Mouse (Mus musculus): ENCODE data around the gene Gltp. TPM values are rescaled to one million over a fixed set of nuclear protein-coding genes. Genes with fewer than 3 reads are reported as not detected.

The Gltp gene
- 95.4 and 106 TPM in 2 replicates for polyA plus RNA-seq (2015; fragmentation: Nextera tagmentation; extraction: Ambion mirVana)

DNA sequence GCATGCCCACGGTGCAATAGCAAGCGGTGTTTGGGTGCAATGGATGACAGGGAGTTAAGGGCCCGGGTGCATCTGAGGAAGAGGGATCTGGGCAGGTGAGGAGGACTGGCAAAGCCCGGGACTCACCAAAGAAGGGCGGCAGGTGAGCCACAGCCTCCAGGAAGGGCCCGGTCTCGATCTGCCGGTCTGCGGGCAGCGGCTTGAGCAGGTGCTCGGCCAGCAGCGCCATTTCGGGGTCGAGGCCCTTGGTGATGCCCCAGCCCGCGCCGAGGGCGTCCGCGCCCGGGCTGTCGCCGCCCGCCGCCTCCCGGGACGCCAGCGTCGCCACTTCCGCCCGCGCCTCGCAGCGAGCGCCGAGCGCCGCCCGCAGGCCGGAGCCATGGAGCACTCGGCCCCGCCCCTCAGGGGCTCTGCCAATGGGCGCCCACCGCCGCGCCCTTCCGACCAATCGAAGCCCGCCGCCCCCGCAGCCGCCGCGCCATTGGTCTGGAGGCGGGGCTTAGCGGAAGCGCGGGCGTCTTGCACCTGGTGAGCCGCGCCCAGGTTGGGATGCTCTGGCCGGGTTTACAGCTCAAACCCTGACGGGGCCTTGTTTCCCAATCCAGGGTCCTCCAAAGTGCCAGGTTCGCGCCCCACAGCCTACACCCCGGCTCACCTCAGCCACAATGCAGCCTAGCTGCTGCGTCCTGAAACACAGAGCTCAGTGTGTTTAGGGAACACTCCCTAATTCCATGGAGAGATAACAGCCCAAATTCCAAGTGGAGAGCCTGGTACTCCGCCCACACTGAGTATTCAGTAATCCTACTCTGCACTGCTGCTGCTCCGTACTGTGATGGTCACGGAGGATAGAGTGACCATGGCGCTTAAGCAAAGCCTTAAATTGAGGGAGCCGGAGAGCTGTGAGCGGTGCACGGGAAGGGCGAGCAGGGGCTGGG, at the start of gene Gltp:
Gltp (minus strand) TSS at position 352 of the 935 bp plus-strand sequence.
- Histone ChIP-seq H3K4me1 (peaks cover 33% of the 10 kb centered on the region), H3K9me3 (no peaks in the 10 kb centered on the region), H3K9ac (peak within 1 kb of the TSS; percentile 83), H3K27ac (peak within 1 kb of the TSS; percentile 67), H3K27me3 (no peaks in the 10 kb centered on the region; the same call in 1 of the 2 replicates), H3K4me2 (peak within 1 kb of the TSS; percentile 86), H3K4me3 (peak within 1 kb of the TSS; percentile 75), H3K36me3 (no peaks in the 10 kb centered on the region)
- WGBS: 3% methylated on average over 71 of the region's 75 CpGs
- ATAC-seq (ENCODE audit: borderline replicate concordance, extremely low read depth, low FRiP score, low TSS enrichment): peak; percentile 95

DNA sequence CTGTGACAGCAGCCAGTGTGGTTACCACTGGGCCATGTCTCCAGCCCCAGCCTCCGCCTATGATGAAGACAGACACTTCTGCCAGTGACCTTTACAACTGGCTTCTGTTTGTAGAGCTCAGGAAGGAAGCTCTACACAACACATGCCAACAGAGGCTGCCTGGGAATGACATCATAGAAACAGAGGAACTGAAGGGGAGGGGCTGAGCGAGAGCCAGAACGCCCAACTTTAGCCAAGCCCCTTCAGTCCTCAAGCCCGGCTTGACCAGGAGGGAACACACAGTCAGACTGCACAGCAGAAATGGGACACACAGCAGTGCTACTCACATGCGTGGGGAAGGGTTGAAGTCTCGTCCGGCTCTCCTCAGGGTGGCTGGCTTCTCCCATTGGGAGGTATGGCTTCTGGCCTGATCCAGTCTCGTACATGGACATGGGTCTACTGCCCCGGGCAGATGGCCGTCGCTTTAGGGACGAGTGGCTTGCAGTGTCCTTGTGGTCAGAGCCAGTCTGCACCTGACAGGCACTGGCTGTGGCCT, 48.0 kb upstream of the Gltp start:
- Histone ChIP-seq H3K4me2 (no peak overlapping the region), H3K9ac (no peak overlapping the region), H3K27me3 (no peaks in the 10 kb centered on the region), H3K27ac (0 out of 2 replicates have a peak overlapping the region, but pooled peaks have one; percentile 2), H3K36me3 (peaks cover 86% of the 10 kb centered on the region), H3K9me3 (no peaks in the 10 kb centered on the region), H3K4me1 (peaks cover 5% of the 10 kb centered on the region; the same call in 1 of the 2 replicates), H3K4me3 (no peak overlapping the region)
- ATAC-seq (ENCODE audit: borderline replicate concordance, extremely low read depth, low FRiP score, low TSS enrichment): peak; percentile 77
- 75% methylated on average over 12 of the region's 12 CpGs for WGBS

DNA sequence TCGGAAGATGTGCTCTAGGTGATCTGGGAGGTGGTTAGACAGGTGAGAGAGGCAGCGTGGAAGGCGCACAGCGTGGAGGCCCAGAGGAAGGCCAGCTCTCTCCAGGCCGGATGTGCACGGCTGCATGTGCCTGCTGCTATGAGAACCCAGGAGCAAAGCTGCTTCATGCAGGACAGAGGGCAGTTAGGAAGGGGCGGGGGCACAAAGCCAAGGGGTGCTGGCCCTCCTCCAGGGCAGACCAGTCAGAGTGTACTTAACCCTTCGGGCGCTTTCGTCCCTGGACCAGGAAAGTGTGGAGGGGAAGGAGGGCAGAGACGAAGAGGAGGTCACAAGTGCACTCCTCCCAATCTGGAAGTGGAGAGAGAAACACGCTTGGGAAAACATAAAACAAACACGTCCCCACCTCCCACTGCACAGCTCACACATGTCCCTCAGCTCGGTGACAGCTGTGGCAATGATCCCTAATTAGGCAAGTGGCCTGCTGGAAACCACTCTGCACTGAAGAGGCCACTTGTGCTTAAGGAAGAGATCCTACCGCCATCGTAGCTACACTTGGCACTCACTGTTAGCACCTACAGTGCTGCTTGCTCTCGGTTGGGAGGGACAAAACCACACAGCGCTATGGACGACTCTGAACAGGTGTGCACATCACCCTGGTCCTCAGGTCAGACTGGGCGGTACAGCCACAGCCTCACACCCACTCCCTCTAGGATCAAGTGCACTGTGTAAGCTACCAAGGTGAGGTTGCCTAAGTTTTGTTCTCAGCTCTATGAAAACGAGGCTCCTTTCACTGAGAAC, 46.5 kb upstream of the Gltp start:
- H3K4me3 ChIP-seq: no peak overlapping the region
- ATAC-seq (ENCODE audit: borderline replicate concordance, extremely low read depth, low FRiP score, low TSS enrichment): no peak

DNA sequence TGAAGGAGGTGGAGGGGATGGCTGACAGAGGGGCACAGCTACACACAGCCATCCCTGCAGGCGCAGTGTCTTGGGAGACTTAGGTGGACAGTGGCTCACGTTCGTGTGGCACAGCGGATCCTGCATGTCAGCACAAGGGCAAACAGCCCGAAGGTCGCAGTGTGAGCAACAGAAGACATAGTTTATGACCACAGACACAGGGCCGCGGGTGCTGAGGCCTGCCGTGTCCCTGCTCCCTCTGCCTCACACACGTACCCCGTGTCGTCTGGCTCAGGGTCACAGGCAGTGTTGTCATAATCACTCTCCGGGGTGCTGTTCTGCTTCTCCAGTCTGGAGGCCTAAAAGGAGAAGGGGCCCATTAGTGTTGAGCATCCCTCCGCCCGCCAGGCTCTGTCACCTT, 42.8 kb upstream of the Gltp start:
- peaks cover 5% of the 10 kb centered on the region; the same call in 1 of the 2 replicates for H3K4me1 ChIP-seq
- no peaks in the 10 kb centered on the region for H3K27me3 ChIP-seq
- WGBS: 87% methylated on average over 15 of the region's 15 CpGs
- ATAC-seq (ENCODE audit: borderline replicate concordance, extremely low read depth, low FRiP score, low TSS enrichment): no peak; the same call in 1 of the 2 replicates
- no peak overlapping the region for H3K9ac ChIP-seq
- H3K27ac ChIP-seq: no peak overlapping the region
- H3K4me2 ChIP-seq: no peak overlapping the region
- no peaks in the 10 kb centered on the region for H3K9me3 ChIP-seq
- no peak overlapping the region for H3K4me3 ChIP-seq
- peaks cover 90% of the 10 kb centered on the region for H3K36me3 ChIP-seq

More for the DNA sequence above, 46.5 kb upstream of the Gltp start:
- no peaks in the 10 kb centered on the region for H3K27me3 ChIP-seq
- no peak overlapping the region for H3K4me2 ChIP-seq
- H3K9me3 ChIP-seq: no peaks in the 10 kb centered on the region
- H3K4me1 ChIP-seq: peaks cover 5% of the 10 kb centered on the region; the same call in 1 of the 2 replicates
- no peak overlapping the region for H3K9ac ChIP-seq
- no peak overlapping the region for H3K27ac ChIP-seq
- H3K36me3 ChIP-seq: peaks cover 86% of the 10 kb centered on the region
- 67% methylated on average over 21 of the region's 21 CpGs for WGBS

DNA sequence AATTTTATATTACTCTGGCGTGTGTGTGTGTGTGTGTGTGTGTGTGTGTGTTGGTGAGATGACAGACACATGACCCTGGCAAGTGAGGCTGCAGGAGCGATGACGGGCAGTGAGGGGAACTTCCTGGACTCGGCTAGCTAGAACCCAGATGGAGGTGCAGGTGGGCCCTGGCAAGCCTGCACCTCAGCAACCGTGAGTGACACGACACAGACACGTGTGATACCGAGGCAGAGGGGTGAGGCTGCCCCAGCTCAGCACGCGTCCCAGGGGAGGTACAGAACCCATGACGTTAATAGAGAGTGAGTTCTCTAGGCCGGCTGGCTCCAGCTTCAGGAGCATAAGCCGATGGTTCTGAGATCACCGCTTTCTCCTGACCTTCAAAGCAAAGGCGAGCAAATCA, 41.2 kb upstream of the Gltp start:
- Histone ChIP-seq H3K4me3 (no peak overlapping the region), H3K27me3 (no peaks in the 10 kb centered on the region), H3K27ac (no peak overlapping the region), H3K9me3 (no peaks in the 10 kb centered on the region), H3K4me2 (no peak overlapping the region), H3K36me3 (peaks cover 90% of the 10 kb centered on the region), H3K4me1 (no peaks in the 10 kb centered on the region), H3K9ac (no peak overlapping the region)
- ATAC-seq (ENCODE audit: borderline replicate concordance, extremely low read depth, low FRiP score, low TSS enrichment): no peak
- 83% methylated on average over 15 of the region's 15 CpGs for WGBS

DNA sequence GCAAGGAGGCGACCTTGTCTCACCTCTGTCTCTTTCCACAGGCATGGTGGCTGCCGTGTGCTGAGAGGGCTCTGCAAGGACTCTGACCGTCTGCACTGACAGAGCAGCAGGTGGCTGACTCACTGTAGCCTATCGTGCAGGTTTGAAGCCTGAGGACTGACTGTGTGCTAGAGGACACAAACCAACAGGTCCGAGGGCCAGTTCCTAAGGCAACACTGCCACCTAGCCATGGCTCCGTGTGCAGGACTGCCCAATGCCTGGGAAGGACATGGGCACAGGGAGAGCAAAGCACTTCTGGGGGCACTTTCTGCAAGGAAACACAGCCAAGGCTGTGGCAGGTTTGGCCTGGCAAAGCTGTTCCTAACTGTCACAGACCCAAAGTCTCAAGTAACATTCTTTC, 40.7 kb upstream of the Gltp start:
- H3K36me3 ChIP-seq: peaks cover 86% of the 10 kb centered on the region
- no peak overlapping the region for H3K4me2 ChIP-seq
- H3K27ac ChIP-seq: no peak overlapping the region
- no peak overlapping the region for H3K4me3 ChIP-seq
- H3K9ac ChIP-seq: no peak overlapping the region
- no peak for ATAC-seq (ENCODE audit: borderline replicate concordance, extremely low read depth, low FRiP score, low TSS enrichment)
- no peaks in the 10 kb centered on the region for H3K4me1 ChIP-seq
- no peaks in the 10 kb centered on the region for H3K27me3 ChIP-seq
- 69% methylated on average over 6 of the region's 6 CpGs for WGBS
- no peaks in the 10 kb centered on the region for H3K9me3 ChIP-seq

DNA sequence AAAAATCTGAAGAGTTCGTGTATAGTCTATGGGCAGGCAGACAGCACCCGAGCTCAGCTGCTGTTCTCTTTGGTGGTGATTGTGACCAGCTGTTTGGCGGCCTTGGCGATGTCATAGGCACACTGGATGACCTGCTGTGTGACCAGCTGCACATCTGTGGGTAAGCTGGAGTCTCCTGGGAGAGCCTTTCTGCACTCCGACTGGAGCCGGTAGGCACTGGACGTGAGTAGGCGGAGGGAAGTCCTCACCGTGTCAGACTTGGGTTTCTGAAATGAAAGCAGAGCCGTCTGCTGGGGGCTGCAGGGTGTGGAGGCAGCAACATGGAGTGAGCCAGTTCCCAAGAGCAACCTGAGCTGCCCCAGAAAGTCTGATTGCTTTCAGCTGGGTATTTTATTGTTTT, 39.3 kb upstream of the Gltp start:
- Histone ChIP-seq H3K27me3 (no peaks in the 10 kb centered on the region), H3K9me3 (no peaks in the 10 kb centered on the region), H3K4me1 (no peaks in the 10 kb centered on the region), H3K9ac (no peak overlapping the region), H3K4me3 (no peak overlapping the region), H3K36me3 (peaks cover 76% of the 10 kb centered on the region), H3K27ac (no peak overlapping the region), H3K4me2 (no peak overlapping the region)
- 67% methylated on average over 10 of the region's 10 CpGs for WGBS
- ATAC-seq (ENCODE audit: borderline replicate concordance, extremely low read depth, low FRiP score, low TSS enrichment): no peak

DNA sequence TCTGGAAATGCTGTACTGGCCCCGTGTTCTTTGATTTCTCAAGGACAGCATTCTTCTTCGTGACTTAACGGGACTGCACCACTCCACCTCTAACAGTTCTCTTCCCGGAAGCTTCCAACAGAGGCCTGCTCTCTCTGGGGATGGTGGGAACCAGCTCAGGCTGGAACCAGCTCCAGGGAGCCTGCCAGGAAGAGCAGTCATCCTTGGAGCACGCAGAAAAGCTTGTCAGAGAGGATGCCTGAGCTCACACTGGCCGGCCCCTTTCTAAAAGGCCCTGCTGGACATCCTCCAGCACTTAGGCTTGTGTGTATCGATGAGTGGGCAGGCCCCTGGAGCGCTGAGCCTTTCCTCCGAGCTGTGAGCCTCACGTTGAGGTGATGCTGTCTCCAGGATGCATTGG, 37.4 kb upstream of the Gltp start:
- ATAC-seq (ENCODE audit: borderline replicate concordance, extremely low read depth, low FRiP score, low TSS enrichment): no peak
- no peaks in the 10 kb centered on the region for H3K4me1 ChIP-seq

DNA sequence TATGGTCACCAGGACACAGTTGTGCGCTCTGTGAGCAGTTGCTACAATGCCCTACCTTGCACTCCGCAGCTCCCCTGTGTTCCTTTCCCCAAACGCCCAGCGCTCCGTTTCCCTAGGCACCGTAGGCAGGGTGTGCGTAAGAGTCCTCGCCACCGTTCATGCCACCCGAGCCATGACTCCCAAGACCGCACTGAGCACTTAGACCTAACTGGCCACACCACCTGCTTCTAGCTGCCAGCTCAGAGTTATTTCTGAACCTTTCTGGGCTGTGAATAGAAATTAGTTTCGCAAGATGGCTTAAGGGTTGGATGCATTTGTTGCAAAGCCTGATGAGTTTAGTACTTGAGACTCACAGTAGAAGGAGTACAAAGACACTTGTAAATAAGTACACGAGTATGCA, 32.1 kb upstream of the Gltp start:
- Histone ChIP-seq H3K27me3 (no peaks in the 10 kb centered on the region), H3K4me2 (no peak overlapping the region), H3K4me3 (no peak overlapping the region), H3K4me1 (no peaks in the 10 kb centered on the region), H3K9me3 (no peaks in the 10 kb centered on the region), H3K9ac (no peak overlapping the region), H3K27ac (no peak overlapping the region), H3K36me3 (peaks cover 53% of the 10 kb centered on the region)
- WGBS: 89% methylated on average over 13 of the region's 13 CpGs
- ATAC-seq (ENCODE audit: borderline replicate concordance, extremely low read depth, low FRiP score, low TSS enrichment): no peak

More for the DNA sequence above, 37.4 kb upstream of the Gltp start:
- no peak overlapping the region for H3K9ac ChIP-seq
- no peaks in the 10 kb centered on the region for H3K9me3 ChIP-seq
- WGBS: 83% methylated on average over 10 of the region's 10 CpGs
- peaks cover 63% of the 10 kb centered on the region for H3K36me3 ChIP-seq
- no peak overlapping the region for H3K4me2 ChIP-seq
- no peaks in the 10 kb centered on the region for H3K27me3 ChIP-seq
- no peak overlapping the region for H3K27ac ChIP-seq
- H3K4me3 ChIP-seq: no peak overlapping the region

DNA sequence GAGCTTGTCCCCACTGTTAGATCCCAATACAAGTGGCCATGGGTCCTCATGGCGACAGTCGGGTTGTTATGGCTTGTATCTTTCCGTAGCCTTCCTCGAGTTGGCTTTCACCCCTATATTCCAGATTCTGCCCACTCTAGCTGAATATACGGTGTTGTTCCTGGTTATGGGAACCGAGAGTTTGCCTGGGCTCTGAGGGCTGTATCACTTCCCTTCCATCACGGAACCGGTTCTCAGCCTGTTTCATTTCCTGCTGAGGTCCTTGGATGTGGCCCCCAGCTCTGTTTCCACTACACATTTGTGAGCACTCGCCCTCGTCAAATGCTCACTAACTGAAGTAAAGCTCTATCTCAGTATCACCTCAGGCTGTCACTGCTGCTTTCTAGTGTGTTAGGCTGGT, 31.2 kb upstream of the Gltp start:
- Histone ChIP-seq H3K36me3 (peaks cover 52% of the 10 kb centered on the region), H3K4me3 (no peak overlapping the region), H3K9ac (no peak overlapping the region), H3K4me2 (no peak overlapping the region), H3K27me3 (no peaks in the 10 kb centered on the region), H3K27ac (no peak overlapping the region), H3K4me1 (no peaks in the 10 kb centered on the region), H3K9me3 (no peaks in the 10 kb centered on the region)
- no peak for ATAC-seq (ENCODE audit: borderline replicate concordance, extremely low read depth, low FRiP score, low TSS enrichment)
- 86% methylated on average over 10 of the region's 10 CpGs for WGBS

DNA sequence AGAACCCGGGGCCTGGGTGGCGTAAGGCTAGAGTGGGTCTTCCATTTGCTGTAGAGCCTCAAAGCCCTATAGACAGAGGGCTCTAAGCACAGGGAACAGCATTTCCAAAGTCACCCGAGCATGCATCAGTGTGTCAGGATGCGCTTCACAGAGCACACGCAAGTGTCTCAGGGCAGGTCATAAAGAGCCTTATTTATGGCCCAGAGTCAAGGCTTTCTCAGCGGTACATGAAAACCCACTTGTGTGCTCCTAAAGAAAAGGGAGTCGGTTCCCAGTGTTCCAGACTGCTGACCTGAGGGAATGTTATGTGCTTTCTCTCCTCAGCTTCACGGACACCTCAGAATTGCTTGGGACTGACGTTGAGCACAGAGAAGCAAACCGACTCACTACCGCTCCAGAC, 30.0 kb upstream of the Gltp start:
- ATAC-seq (ENCODE audit: borderline replicate concordance, extremely low read depth, low FRiP score, low TSS enrichment): no peak
- H3K36me3 ChIP-seq: peaks cover 63% of the 10 kb centered on the region

More for the DNA sequence above, 30.0 kb upstream of the Gltp start:
- H3K4me2 ChIP-seq: no peak overlapping the region
- H3K9me3 ChIP-seq: no peaks in the 10 kb centered on the region
- H3K9ac ChIP-seq: no peak overlapping the region
- H3K4me3 ChIP-seq: no peak overlapping the region
- no peaks in the 10 kb centered on the region for H3K27me3 ChIP-seq
- whole genome bisulfite sequencing: 90% methylated on average over 11 of the region's 11 CpGs
- no peaks in the 10 kb centered on the region for H3K4me1 ChIP-seq
- no peak overlapping the region for H3K27ac ChIP-seq
